ENCODE assay signal across 8 mouse cellular contexts in the genomic region with DNA sequence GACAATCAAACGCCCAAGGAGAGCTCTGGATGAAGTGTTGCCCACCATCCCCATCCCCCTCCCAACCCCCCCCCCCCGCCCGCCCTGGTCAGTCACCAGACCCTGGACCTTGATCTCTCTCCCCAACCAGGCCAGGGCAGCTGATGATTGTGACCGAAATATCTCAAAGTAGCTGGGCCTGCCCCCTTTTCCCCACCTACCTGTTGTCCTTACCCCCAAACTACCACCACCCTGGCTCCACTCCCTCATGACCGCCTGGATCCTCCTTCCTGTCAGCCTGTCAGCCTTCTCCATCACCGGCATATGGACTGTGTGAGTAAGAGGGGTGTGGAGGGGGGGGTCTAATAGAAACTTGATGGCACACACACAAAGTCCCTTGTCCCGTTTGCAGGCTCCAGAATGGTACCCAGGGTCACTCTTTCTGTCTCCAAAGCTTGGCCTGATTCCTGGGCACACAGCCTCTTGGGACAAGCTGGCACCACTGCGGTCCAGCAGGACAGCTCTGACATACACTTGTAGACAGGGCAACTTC. TPM values are rescaled to one million over a fixed set of nuclear protein-coding genes. Genes with fewer than 3 reads are reported as not detected.
DNase-seq lines count a peak whose midpoint lies in the region; ATAC-seq lines count a peak whose summit lies in the region.

No protein-coding gene starts in this region.

- H3K36me3 ChIP-seq in heart, embryonic 15.5 days = peaks cover 18% of the 10 kb centered on the region; the same call in 1 of the 2 replicates
- H3K36me3 ChIP-seq in hindbrain, embryonic 12.5 days = peaks cover 27% of the 10 kb centered on the region
- H3K36me3 ChIP-seq in midbrain, embryonic 10.5 days = peaks cover 46% of the 10 kb centered on the region

- H3K9me3 ChIP-seq in heart, embryonic 15.5 days (replicated peaks) = no peaks in the 10 kb centered on the region
- no peaks in the 10 kb centered on the region for H3K9me3 ChIP-seq in hindbrain, embryonic 12.5 days (replicated peaks)
- H3K9me3 ChIP-seq in midbrain, embryonic 10.5 days (replicated peaks) = no peaks in the 10 kb centered on the region

- H3K4me1 ChIP-seq in heart, embryonic 15.5 days (replicated peaks) = peaks cover 61% of the 10 kb centered on the region
- peaks cover 14% of the 10 kb centered on the region; the same call in 1 of the 2 replicates for H3K4me1 ChIP-seq in brown adipose tissue, adult 24 weeks (ENCODE audit: control insufficient read depth, insufficient read depth, insufficient read length, low read length)
- peaks cover 26% of the 10 kb centered on the region for H3K4me1 ChIP-seq in hindbrain, embryonic 12.5 days
- peaks cover 39% of the 10 kb centered on the region for H3K4me1 ChIP-seq in midbrain, embryonic 10.5 days

- peak overlapping the region; percentile 29; the same call in 1 of the 2 replicates for H3K27ac ChIP-seq in heart, embryonic 15.5 days
- H3K27ac ChIP-seq in brown adipose tissue, adult 24 weeks (replicated peaks; ENCODE audit: low read depth, low read length) = no peak overlapping the region
- no peak overlapping the region for H3K27ac ChIP-seq in hindbrain, embryonic 12.5 days
- H3K27ac ChIP-seq in midbrain, embryonic 10.5 days (replicated peaks) = peak overlapping the region; percentile 79

- 39% methylated on average over 8 of the region's 8 CpGs for WGBS in heart, embryonic 15.5 days
- WGBS in hindbrain, embryonic 12.5 days = 39% methylated on average over 7 of the region's 8 CpGs
- 47% methylated on average over 7 of the region's 8 CpGs for WGBS in midbrain, embryonic 10.5 days

- H3K9ac ChIP-seq in heart, embryonic 15.5 days = peak overlapping the region; percentile 75
- peak overlapping the region; percentile 78 for H3K9ac ChIP-seq in hindbrain, embryonic 12.5 days

- peak overlapping the region; percentile 82 for H3K4me3 ChIP-seq in heart, embryonic 15.5 days
- peak overlapping the region; percentile 91 for H3K4me3 ChIP-seq in brown adipose tissue, adult 24 weeks (ENCODE audit: insufficient read depth, low read depth, low read length)
- H3K4me3 ChIP-seq in hindbrain, embryonic 12.5 days = peak overlapping the region; percentile 59
- H3K4me3 ChIP-seq in midbrain, embryonic 10.5 days = peak overlapping the region; percentile 69

- no peaks in the 10 kb centered on the region for H3K27me3 ChIP-seq in heart, embryonic 15.5 days
- no peaks in the 10 kb centered on the region; the same call in 1 of the 2 replicates for H3K27me3 ChIP-seq in hindbrain, embryonic 12.5 days
- peaks cover 17% of the 10 kb centered on the region for H3K27me3 ChIP-seq in midbrain, embryonic 10.5 days (ENCODE audit: low read depth, poor library complexity, severe bottlenecking)

- ATAC-seq in heart, embryonic 15.5 days (replicated peaks; ENCODE audit: insufficient number of reproducible peaks, insufficient read depth, low FRiP score, low read depth) = no peak
- ATAC-seq in hindbrain, embryonic 12.5 days (ENCODE audit: low FRiP score) = peak; percentile 24

- intact Hi-C loops in heart, postnatal 10 days (cut with DNase I) = no loop called here

- DNase-seq in heart, postnatal 10 days = no peak
- no peak for DNase-seq in midbrain, embryonic 10.5 days (ENCODE audit: low spot score)
- DNase-seq in Muller cell, postnatal 12 days (ENCODE audit: inconsistent ontology term) = no peak
- no peak for DNase-seq in spleen, postnatal 10 days (ENCODE audit: low spot score in 2 of 2)
- DNase-seq in frontal cortex, postnatal 25 days (ENCODE audit: low spot score in 2 of 2) = no peak

- peak overlapping the region; percentile 94 for H3K4me2 ChIP-seq in heart, embryonic 15.5 days
- peak overlapping the region; percentile 97 for H3K4me2 ChIP-seq in hindbrain, embryonic 12.5 days (replicated peaks)

RNA-seq across cellular contexts. Expression of a gene that starts 0.8 kb away (rescaled TPM):
- polyA plus RNA-seq in heart, embryonic 15.5 days (2015; fragmentation: Nextera tagmentation; extraction: Ambion mirVana) = 11.1 and 12.8 TPM in 2 replicates
- 10 to 100 TPM; 13.6 to 17.1 TPM for total RNA-seq in heart, postnatal 10 days (2021)
- polyA plus RNA-seq in brown adipose tissue, adult 24 weeks (2012; ENCODE audit: insufficient read depth, insufficient read length, missing spikeins) = 8.6 and 10.6 TPM in 2 replicates
- 8.5 and 10.0 TPM in 2 replicates for polyA plus RNA-seq in hindbrain, embryonic 12.5 days (2016; fragmentation: Nextera tagmentation; extraction: Ambion mirVana)
- 5.6 and 6.7 TPM in 2 replicates for polyA plus RNA-seq in midbrain, embryonic 10.5 days (2016; fragmentation: Nextera tagmentation; extraction: Ambion mirVana)

RNA-seq across cellular contexts. Expression of a gene that starts 8.9 kb away (rescaled TPM):
- 15.6 and 20.0 TPM in 2 replicates for polyA plus RNA-seq in heart, embryonic 15.5 days (2015; fragmentation: Nextera tagmentation; extraction: Ambion mirVana)
- total RNA-seq in heart, postnatal 10 days (2021) = 10 to 100 TPM; 13.4 to 13.9 TPM
- 9.7 and 11.7 TPM in 2 replicates for polyA plus RNA-seq in brown adipose tissue, adult 24 weeks (2012; ENCODE audit: insufficient read depth, insufficient read length, missing spikeins)
- polyA plus RNA-seq in hindbrain, embryonic 12.5 days (2016; fragmentation: Nextera tagmentation; extraction: Ambion mirVana) = 26.1 and 28.2 TPM in 2 replicates
- polyA plus RNA-seq in midbrain, embryonic 10.5 days (2016; fragmentation: Nextera tagmentation; extraction: Ambion mirVana) = 28.9 and 29.6 TPM in 2 replicates

RNA-seq across cellular contexts. Expression of a gene that starts 10.7 kb away (rescaled TPM):
- polyA plus RNA-seq in heart, embryonic 15.5 days (2015; fragmentation: Nextera tagmentation; extraction: Ambion mirVana) = 76.8 and 86.0 TPM in 2 replicates
- total RNA-seq in heart, postnatal 10 days (2021) = 10 to 100 TPM; 45.6 to 51.5 TPM
- 87.8 and 96.4 TPM in 2 replicates for polyA plus RNA-seq in brown adipose tissue, adult 24 weeks (2012; ENCODE audit: insufficient read depth, insufficient read length, missing spikeins)
- 95.0 and 98.3 TPM in 2 replicates for polyA plus RNA-seq in hindbrain, embryonic 12.5 days (2016; fragmentation: Nextera tagmentation; extraction: Ambion mirVana)
- polyA plus RNA-seq in midbrain, embryonic 10.5 days (2016; fragmentation: Nextera tagmentation; extraction: Ambion mirVana) = 106 and 111 TPM in 2 replicates

RNA-seq across cellular contexts. Expression of a gene that starts 11.1 kb away (rescaled TPM):
- 25.3 and 28.0 TPM in 2 replicates for polyA plus RNA-seq in heart, embryonic 15.5 days (2015; fragmentation: Nextera tagmentation; extraction: Ambion mirVana)
- total RNA-seq in heart, postnatal 10 days (2021) = 10 to 100 TPM; 19.3 to 24.6 TPM
- 12.0 and 12.1 TPM in 2 replicates for polyA plus RNA-seq in brown adipose tissue, adult 24 weeks (2012; ENCODE audit: insufficient read depth, insufficient read length, missing spikeins)
- polyA plus RNA-seq in hindbrain, embryonic 12.5 days (2016; fragmentation: Nextera tagmentation; extraction: Ambion mirVana) = 56.4 and 57.9 TPM in 2 replicates
- polyA plus RNA-seq in midbrain, embryonic 10.5 days (2016; fragmentation: Nextera tagmentation; extraction: Ambion mirVana) = 80.1 and 89.3 TPM in 2 replicates

RNA-seq across cellular contexts. Expression of a gene that starts 24.2 kb away (rescaled TPM):
- polyA plus RNA-seq in heart, embryonic 15.5 days (2015; fragmentation: Nextera tagmentation; extraction: Ambion mirVana) = 43.2 and 46.1 TPM in 2 replicates
- total RNA-seq in heart, postnatal 10 days (2021) = 10 to 100 TPM; 46.5 to 57.8 TPM
- 17.5 and 19.1 TPM in 2 replicates for polyA plus RNA-seq in brown adipose tissue, adult 24 weeks (2012; ENCODE audit: insufficient read depth, insufficient read length, missing spikeins)
- polyA plus RNA-seq in hindbrain, embryonic 12.5 days (2016; fragmentation: Nextera tagmentation; extraction: Ambion mirVana) = 10.0 and 11.0 TPM in 2 replicates
- polyA plus RNA-seq in midbrain, embryonic 10.5 days (2016; fragmentation: Nextera tagmentation; extraction: Ambion mirVana) = 12.0 and 12.9 TPM in 2 replicates

Comparison
In these comparisons a context has a peak if more than half of its experiments do, and no peak if none do; other contexts are left out.
1. H3K27ac ChIP-seq: peak in heart, embryonic 15.5 days (single experiment) and midbrain, embryonic 10.5 days (single experiment); none in brown adipose tissue, adult 24 weeks (single experiment) and hindbrain, embryonic 12.5 days (single experiment).
2. Peak in every context shown above with its lines, with median percentiles within 50 percentile points of each other: H3K4me3 ChIP-seq.